Mouse (Mus musculus): ENCODE data around the gene Khsrp. TPM values are rescaled to one million over a fixed set of nuclear protein-coding genes. Genes with fewer than 3 reads are reported as not detected.

Gene Khsrp
- polyA plus RNA-seq, 1 experiment from 2014 or later = 30.1 TPM

- peak; percentile 65 for DNase-seq (ENCODE audit: low spot score)
- Histone ChIP-seq H3K9me3 (no peaks in the 10 kb centered on the region), H3K27me3 (ENCODE audit: insufficient read depth, poor library complexity, severe bottlenecking) (no peaks in the 10 kb centered on the region), H3K4me3 (no peak overlapping the region), H3K36me3 (no peaks in the 10 kb centered on the region), H3K4me1 (no peaks in the 10 kb centered on the region), H3K27ac (no peak overlapping the region)
- WGBS = 59% methylated on average over 3 of the region's 3 CpGs
Observed at GRCm38 (mm10) chr17:56975391-56975790, 55.9 kb downstream of the Khsrp start.

- Histone ChIP-seq H3K27ac (no peak overlapping the region), H3K4me1 (no peaks in the 10 kb centered on the region), H3K27me3 (ENCODE audit: insufficient read depth, poor library complexity, severe bottlenecking) (no peaks in the 10 kb centered on the region; the same call in 1 of the 2 replicates), H3K36me3 (no peaks in the 10 kb centered on the region), H3K9me3 (no peaks in the 10 kb centered on the region), H3K4me3 (no peak overlapping the region)
- peak; percentile 71 for DNase-seq (ENCODE audit: low spot score)
- WGBS = 69% methylated on average over 5 of the region's 5 CpGs
Observed at GRCm38 (mm10) chr17:56974708-56975240, 56.5 kb downstream of the Khsrp start.

GRCm38 (mm10) chr17:56973956-56974707, 57.2 kb downstream of the Khsrp start:
- Histone ChIP-seq H3K4me1 (no peaks in the 10 kb centered on the region), H3K27ac (no peak overlapping the region), H3K4me3 (no peak overlapping the region), H3K9me3 (no peaks in the 10 kb centered on the region), H3K36me3 (no peaks in the 10 kb centered on the region), H3K27me3 (ENCODE audit: insufficient read depth, poor library complexity, severe bottlenecking) (no peaks in the 10 kb centered on the region; the same call in 1 of the 2 replicates)
- peak; percentile 70 for DNase-seq (ENCODE audit: low spot score)
- WGBS = 58% methylated on average over 13 of the region's 14 CpGs

Other genes with a start within 250 kb of the Khsrp start
- gene Rfx2, start 200.5 kb downstream of the Khsrp start, polyA plus RNA-seq (2016; fragmentation: Nextera tagmentation; extraction: Ambion mirVana) = 4.0 and 4.8 TPM in 2 replicates
- gene Acsbg2, start 157.1 kb downstream of the Khsrp start, polyA plus RNA-seq (2016; fragmentation: Nextera tagmentation; extraction: Ambion mirVana) = not detected in 2 replicates
- gene 1700061G19Rik, start 156.0 kb downstream of the Khsrp start, polyA plus RNA-seq (2016; fragmentation: Nextera tagmentation; extraction: Ambion mirVana) = 0.33 and 0.40 TPM in 2 replicates
- 42.3 and 46.0 TPM in 2 replicates for gene Mllt1, start 96.1 kb downstream of the Khsrp start, polyA plus RNA-seq (2016; fragmentation: Nextera tagmentation; extraction: Ambion mirVana)
- not detected in 2 replicates for gene Acer1, start 49.4 kb downstream of the Khsrp start, polyA plus RNA-seq (2016; fragmentation: Nextera tagmentation; extraction: Ambion mirVana)
- gene Clpp, start 41.2 kb downstream of the Khsrp start, polyA plus RNA-seq (2016; fragmentation: Nextera tagmentation; extraction: Ambion mirVana) = 144 and 165 TPM in 2 replicates
- gene Alkbh7, start 34.2 kb downstream of the Khsrp start, polyA plus RNA-seq (2016; fragmentation: Nextera tagmentation; extraction: Ambion mirVana) = 49.6 and 59.7 TPM in 2 replicates
- gene Pspn, start 31.5 kb downstream of the Khsrp start, polyA plus RNA-seq (2016; fragmentation: Nextera tagmentation; extraction: Ambion mirVana) = 0.53 TPM in 1 of 2 replicates, not detected in the other
- 39.4 and 56.0 TPM in 2 replicates for gene Gtf2f1, start 20.2 kb downstream of the Khsrp start, polyA plus RNA-seq (2016; fragmentation: Nextera tagmentation; extraction: Ambion mirVana)
- 0.12 and 0.36 TPM in 2 replicates for gene Gm17949, start 20.1 kb downstream of the Khsrp start, polyA plus RNA-seq (2016; fragmentation: Nextera tagmentation; extraction: Ambion mirVana)
- not detected in 2 replicates for gene Slc25a41, start 10.1 kb upstream of the Khsrp start, polyA plus RNA-seq (2016; fragmentation: Nextera tagmentation; extraction: Ambion mirVana)
- 0.65 and 3.6 TPM in 2 replicates for gene Crb3, start 27.6 kb upstream of the Khsrp start, polyA plus RNA-seq (2016; fragmentation: Nextera tagmentation; extraction: Ambion mirVana)
- gene Slc25a23, start 28.3 kb upstream of the Khsrp start, polyA plus RNA-seq (2016; fragmentation: Nextera tagmentation; extraction: Ambion mirVana) = 8.6 and 8.7 TPM in 2 replicates
- gene Dennd1c, start 47.0 kb upstream of the Khsrp start, polyA plus RNA-seq (2016; fragmentation: Nextera tagmentation; extraction: Ambion mirVana) = 0.68 and 2.2 TPM in 2 replicates
- gene Tubb4a, start 56.3 kb upstream of the Khsrp start, polyA plus RNA-seq (2016; fragmentation: Nextera tagmentation; extraction: Ambion mirVana) = 9.1 and 14.7 TPM in 2 replicates
- gene Tnfsf9, start 73.8 kb upstream of the Khsrp start, polyA plus RNA-seq (2016; fragmentation: Nextera tagmentation; extraction: Ambion mirVana) = 5.7 and 7.0 TPM in 2 replicates
- gene Cd70, start 118.3 kb upstream of the Khsrp start, polyA plus RNA-seq (2016; fragmentation: Nextera tagmentation; extraction: Ambion mirVana) = not detected in 2 replicates
- gene Tnfsf14, start 162.7 kb upstream of the Khsrp start, polyA plus RNA-seq (2016; fragmentation: Nextera tagmentation; extraction: Ambion mirVana) = 0.27 and 0.28 TPM in 2 replicates
- gene C3, start 196.6 kb upstream of the Khsrp start, polyA plus RNA-seq (2016; fragmentation: Nextera tagmentation; extraction: Ambion mirVana) = 0.46 and 5.3 TPM in 2 replicates
- gene Gpr108, start 216.9 kb upstream of the Khsrp start, polyA plus RNA-seq (2016; fragmentation: Nextera tagmentation; extraction: Ambion mirVana) = 25.2 and 28.6 TPM in 2 replicates
- gene Trip10, start 217.9 kb upstream of the Khsrp start, polyA plus RNA-seq (2016; fragmentation: Nextera tagmentation; extraction: Ambion mirVana) = 44.4 and 46.8 TPM in 2 replicates
- 1.2 and 2.7 TPM in 2 replicates for gene Vav1, start 247.6 kb upstream of the Khsrp start, polyA plus RNA-seq (2016; fragmentation: Nextera tagmentation; extraction: Ambion mirVana)